Mouse (Mus musculus): ENCODE results near the gene Dgkd. TPM values are rescaled to one million over a fixed set of nuclear protein-coding genes. Genes with fewer than 3 reads are reported as not detected.

Gene Dgkd
- polyA plus RNA-seq, 1 experiment, result 0.30 TPM

DNA sequence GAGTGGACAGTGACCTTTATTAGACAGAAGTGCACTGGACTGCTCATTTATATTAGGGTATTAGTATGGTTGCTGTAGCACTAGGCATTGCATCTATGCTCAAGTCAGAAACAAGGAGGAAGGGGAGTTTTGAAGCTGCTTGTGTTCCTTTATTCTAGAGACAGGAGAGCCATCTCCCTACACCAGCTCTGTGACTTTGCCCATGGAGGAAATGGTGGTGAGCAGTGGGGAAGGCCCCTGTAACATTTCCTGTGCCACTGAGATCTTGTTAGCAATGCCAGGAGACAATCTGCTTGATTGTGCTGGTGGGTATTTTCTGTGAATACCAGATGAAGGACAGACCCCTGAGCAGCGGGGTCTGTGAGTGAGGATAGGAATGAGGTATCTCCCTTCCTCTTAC, 23.0 kb downstream of the Dgkd start:
- no peaks in the 10 kb centered on the region for H3K27me3 ChIP-seq (ENCODE audit: control insufficient read depth)
- H3K9me3 ChIP-seq (ENCODE audit: control insufficient read depth, low read length), result no peaks in the 10 kb centered on the region
- H3K4me1 ChIP-seq (ENCODE audit: control insufficient read depth), result peaks cover 19% of the 10 kb centered on the region
- no peak overlapping the region for H3K4me3 ChIP-seq (replicated peaks)
- TF ChIP-seq GATA1 (IDR thresholded peaks at IDR 0.05; ENCODE audit: low read length) (no peak), TAL1 (IDR thresholded peaks at IDR 0.05; ENCODE audit: low read length) (no peak)
- peaks cover 8% of the 10 kb centered on the region for H3K36me3 ChIP-seq (ENCODE audit: control insufficient read depth)

DNA sequence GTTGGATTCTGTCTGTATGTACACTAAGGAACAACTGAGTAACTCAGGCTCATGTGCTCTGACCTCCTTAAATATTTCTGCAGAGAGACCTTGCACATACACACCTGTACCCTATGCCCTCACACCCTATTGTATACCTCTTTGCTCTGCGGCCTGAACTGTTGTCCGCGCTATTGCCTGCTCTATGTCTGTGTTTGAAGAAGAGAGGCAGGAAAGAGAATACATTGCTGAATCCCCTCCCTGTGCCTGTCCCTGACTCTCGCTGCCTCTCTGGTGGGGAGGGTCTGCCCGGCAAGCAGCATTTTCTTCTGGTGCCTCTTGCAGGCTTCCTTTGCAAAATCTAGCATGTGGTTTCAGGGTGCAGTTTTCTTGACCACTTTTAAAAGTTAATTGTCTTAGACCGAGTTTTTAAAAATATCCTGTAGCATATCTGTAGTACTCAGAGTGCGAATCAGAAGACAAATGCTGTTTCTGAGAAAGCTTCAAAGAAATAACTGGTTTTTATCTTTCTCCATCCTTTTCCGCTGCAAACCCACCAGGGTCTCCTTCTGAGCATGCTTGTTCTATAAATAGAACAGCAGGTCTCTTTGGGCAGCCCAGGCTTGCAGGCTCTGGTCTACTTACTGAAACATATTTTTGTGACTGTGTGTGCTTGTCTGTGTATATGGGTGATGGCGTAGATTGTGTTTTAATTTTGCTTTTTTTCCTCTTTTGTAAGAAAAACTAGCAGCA, 24.6 kb downstream of the Dgkd start:
- Histone ChIP-seq H3K4me1 (ENCODE audit: control insufficient read depth) (peaks cover 19% of the 10 kb centered on the region), H3K36me3 (ENCODE audit: control insufficient read depth) (peaks cover 17% of the 10 kb centered on the region), H3K9me3 (ENCODE audit: control insufficient read depth, low read length) (no peaks in the 10 kb centered on the region), H3K4me3 (replicated peaks) (no peak overlapping the region), H3K27me3 (ENCODE audit: control insufficient read depth) (no peaks in the 10 kb centered on the region)
- TF ChIP-seq GATA1 (IDR thresholded peaks at IDR 0.05; ENCODE audit: low read length), result no peak
- no peak for TF ChIP-seq TAL1 (IDR thresholded peaks at IDR 0.05; ENCODE audit: low read length)

DNA sequence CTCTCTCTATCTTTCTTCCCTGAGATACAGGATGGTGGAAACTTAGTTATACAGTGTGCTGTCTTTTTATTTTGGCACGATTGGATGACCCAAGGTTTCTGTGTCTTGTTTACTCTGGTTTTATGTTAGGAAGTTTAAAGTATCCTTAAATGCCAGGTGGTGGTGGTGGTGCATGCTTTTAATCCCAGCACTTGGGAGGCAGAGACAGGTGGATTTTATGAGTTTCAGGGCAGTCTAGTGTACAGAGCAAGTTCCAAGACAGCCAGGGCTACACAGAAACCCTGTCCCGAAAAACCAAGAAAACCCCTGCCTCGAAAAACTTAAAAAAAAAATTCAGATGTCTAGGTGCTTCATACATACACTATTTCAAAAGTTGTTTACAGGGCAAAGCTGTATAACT, 25.9 kb downstream of the Dgkd start:
- Histone ChIP-seq H3K36me3 (ENCODE audit: control insufficient read depth) (peaks cover 26% of the 10 kb centered on the region), H3K9me3 (ENCODE audit: control insufficient read depth, low read length) (no peaks in the 10 kb centered on the region), H3K27me3 (ENCODE audit: control insufficient read depth) (no peaks in the 10 kb centered on the region), H3K4me3 (replicated peaks) (no peak overlapping the region), H3K4me1 (ENCODE audit: control insufficient read depth) (peaks cover 9% of the 10 kb centered on the region)
- no peak for TF ChIP-seq TAL1 (IDR thresholded peaks at IDR 0.05; ENCODE audit: low read length)

DNA sequence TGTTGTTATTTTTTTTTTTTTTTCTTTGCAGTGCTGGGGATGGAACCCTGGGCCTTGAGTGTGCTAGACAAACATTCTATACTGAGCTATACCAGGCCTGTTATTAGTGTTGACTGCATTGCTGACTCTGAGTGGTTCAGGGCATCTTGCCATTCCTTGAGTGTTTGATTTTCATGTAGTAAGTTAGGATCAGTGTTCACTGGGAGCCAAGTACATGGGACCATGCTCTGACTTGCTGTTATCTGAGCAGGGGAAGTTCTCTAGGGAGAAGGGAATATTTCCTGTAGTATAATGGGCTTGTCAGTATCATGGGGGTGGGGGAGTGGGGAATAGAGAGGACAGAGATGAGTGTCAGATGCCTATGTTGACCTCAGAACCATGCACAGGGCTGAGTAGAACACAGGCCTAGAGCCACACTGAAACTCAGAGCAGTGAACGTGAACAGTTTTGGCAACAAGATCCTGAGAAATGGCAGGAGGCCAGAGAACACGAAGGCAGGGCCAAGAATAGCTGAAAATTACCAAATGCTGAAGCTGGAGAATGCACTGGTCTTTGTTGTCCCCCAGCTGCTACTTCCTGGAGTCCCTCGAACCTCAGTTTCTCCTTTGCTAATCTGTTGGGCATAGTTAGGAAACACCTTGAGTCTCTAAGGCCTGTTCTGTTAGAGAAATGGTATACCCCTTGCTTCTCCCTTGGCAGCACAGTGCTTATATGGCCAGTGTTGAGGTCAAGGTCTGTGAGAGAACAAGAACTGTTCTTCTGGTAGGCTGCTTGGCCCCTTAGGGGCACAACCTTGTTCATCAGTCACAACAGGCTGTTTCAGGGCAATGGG, 26.6 kb downstream of the Dgkd start:
- H3K27me3 ChIP-seq (ENCODE audit: control insufficient read depth), result no peaks in the 10 kb centered on the region
- H3K4me3 ChIP-seq (replicated peaks), result no peak overlapping the region
- peaks cover 29% of the 10 kb centered on the region for H3K36me3 ChIP-seq (ENCODE audit: control insufficient read depth)
- TF ChIP-seq TAL1 (IDR thresholded peaks at IDR 0.05; ENCODE audit: low read length), result no peak
- TF ChIP-seq GATA1 (IDR thresholded peaks at IDR 0.05; ENCODE audit: low read length), result no peak
- no peaks in the 10 kb centered on the region for H3K9me3 ChIP-seq (ENCODE audit: control insufficient read depth, low read length)
- H3K4me1 ChIP-seq (ENCODE audit: control insufficient read depth), result peaks cover 6% of the 10 kb centered on the region

DNA sequence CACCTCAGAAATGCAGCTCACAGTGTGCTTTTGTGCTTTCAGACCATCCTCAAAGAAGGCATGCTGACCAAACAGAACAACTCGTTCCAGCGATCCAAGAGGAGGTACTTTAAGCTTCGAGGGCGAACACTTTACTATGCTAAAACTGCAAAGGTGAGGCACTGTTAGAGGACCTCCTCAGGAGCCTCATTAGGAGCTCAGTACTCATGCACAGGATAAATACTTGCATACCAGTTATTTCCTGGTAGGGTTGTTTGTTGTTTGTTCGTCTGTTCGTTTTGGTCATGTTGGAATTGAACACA, 27.2 kb downstream of the Dgkd start:
- Histone ChIP-seq H3K9me3 (ENCODE audit: control insufficient read depth, low read length) (no peaks in the 10 kb centered on the region), H3K4me3 (replicated peaks) (no peak overlapping the region), H3K36me3 (ENCODE audit: control insufficient read depth) (peaks cover 31% of the 10 kb centered on the region), H3K4me1 (ENCODE audit: control insufficient read depth) (peaks cover 6% of the 10 kb centered on the region), H3K27me3 (ENCODE audit: control insufficient read depth) (no peaks in the 10 kb centered on the region)
- TF ChIP-seq TAL1 (IDR thresholded peaks at IDR 0.05; ENCODE audit: low read length) (no peak), GATA1 (IDR thresholded peaks at IDR 0.05; ENCODE audit: low read length) (no peak)

DNA sequence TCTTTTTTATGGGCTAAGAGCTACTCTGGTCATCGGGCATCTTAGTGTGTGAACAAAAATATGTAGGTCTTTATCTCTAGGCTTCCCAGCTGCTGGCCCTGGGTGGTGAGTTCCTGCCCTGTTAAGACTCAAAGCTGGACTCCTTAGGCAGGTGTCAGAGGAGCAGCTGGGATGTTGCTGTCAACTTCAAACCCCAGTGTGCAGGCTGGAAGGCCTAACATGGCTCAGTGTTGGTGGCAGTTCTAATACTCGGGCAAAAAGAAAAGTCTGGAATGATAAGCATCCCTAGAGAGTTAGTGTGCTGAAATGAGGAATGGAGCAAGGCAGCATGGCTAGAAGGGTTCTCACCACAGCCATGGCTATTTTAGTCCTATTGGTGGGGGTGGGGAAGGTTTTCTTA, 27.8 kb downstream of the Dgkd start:
- H3K9me3 ChIP-seq (ENCODE audit: control insufficient read depth, low read length), result no peaks in the 10 kb centered on the region
- H3K4me1 ChIP-seq (ENCODE audit: control insufficient read depth), result peaks cover 6% of the 10 kb centered on the region
- TF ChIP-seq GATA1 (IDR thresholded peaks at IDR 0.05; ENCODE audit: low read length) (no peak), TAL1 (IDR thresholded peaks at IDR 0.05; ENCODE audit: low read length) (no peak)
- H3K4me3 ChIP-seq (replicated peaks), result no peak overlapping the region
- H3K27me3 ChIP-seq (ENCODE audit: control insufficient read depth), result no peaks in the 10 kb centered on the region
- H3K36me3 ChIP-seq (ENCODE audit: control insufficient read depth), result peaks cover 34% of the 10 kb centered on the region

DNA sequence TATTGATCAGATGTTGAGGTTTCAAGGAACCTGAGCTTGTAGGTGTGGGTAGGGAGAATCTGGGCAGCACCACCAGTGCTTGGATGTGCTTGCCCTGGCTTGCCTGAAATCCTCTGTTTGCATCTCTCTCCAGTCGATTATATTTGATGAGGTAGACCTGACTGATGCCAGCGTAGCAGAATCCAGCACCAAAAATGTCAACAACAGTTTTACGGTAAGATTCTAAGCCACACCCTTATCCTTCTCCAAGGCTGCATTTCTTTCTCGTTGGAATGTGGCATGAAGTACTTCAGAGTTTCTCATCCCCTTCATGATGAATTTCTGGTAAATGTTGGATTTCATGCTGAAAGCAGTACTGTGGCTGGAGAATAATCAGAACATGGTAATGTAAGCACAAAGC, 28.6 kb downstream of the Dgkd start:
- Histone ChIP-seq H3K9me3 (ENCODE audit: control insufficient read depth, low read length) (no peaks in the 10 kb centered on the region), H3K27me3 (ENCODE audit: control insufficient read depth) (no peaks in the 10 kb centered on the region), H3K36me3 (ENCODE audit: control insufficient read depth) (peaks cover 36% of the 10 kb centered on the region), H3K4me3 (replicated peaks) (no peak overlapping the region), H3K4me1 (ENCODE audit: control insufficient read depth) (peaks cover 6% of the 10 kb centered on the region)
- TF ChIP-seq GATA1 (IDR thresholded peaks at IDR 0.05; ENCODE audit: low read length), result no peak
- TF ChIP-seq TAL1 (IDR thresholded peaks at IDR 0.05; ENCODE audit: low read length), result no peak

DNA sequence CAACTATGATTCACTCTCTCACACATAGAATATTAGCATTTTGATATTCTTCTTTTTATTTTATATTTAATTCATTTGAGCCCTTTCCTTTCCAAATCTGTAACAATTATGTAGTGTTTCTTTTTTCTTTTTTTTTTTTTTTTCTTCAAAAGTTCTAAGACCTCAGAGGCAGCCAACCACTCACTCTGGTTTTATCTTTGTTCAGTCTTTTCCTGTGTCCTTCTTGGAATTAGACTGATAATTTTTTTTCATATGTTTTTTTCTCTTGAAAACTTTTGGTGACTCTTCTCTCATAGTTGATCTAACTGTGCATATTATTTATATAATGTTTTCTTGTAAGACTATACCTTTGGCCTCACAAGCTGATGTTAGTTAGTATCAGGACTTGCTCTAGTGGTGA, 29.5 kb downstream of the Dgkd start:
- Histone ChIP-seq H3K27me3 (ENCODE audit: control insufficient read depth) (no peaks in the 10 kb centered on the region), H3K4me1 (ENCODE audit: control insufficient read depth) (peaks cover 3% of the 10 kb centered on the region), H3K4me3 (replicated peaks) (no peak overlapping the region), H3K36me3 (ENCODE audit: control insufficient read depth) (peaks cover 38% of the 10 kb centered on the region), H3K9me3 (ENCODE audit: control insufficient read depth, low read length) (no peaks in the 10 kb centered on the region)
- no peak for TF ChIP-seq TAL1 (IDR thresholded peaks at IDR 0.05; ENCODE audit: low read length)
- TF ChIP-seq GATA1 (IDR thresholded peaks at IDR 0.05; ENCODE audit: low read length), result no peak

DNA sequence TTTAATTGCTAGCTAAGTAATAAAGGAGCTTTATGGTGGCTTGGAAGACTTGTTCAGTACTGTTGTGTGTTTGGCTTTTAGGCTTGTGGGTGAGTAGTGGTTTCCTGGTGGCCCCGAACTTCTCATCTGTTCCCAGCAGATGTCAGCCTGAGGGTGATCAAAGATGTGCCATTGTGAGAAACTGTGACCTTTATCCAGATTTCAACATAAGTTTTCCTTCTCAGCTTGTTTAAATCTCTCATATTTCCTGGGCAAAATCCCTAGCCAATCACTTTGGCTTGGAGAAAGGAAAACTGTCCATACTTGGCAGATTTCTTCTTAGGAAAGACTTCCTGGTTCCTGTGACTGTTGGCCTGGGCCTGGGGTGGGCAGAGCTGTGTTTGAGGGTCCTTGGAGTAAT, 37.9 kb downstream of the Dgkd start:
- peaks cover 2% of the 10 kb centered on the region; the same call in 1 of the 2 replicates for H3K4me1 ChIP-seq (ENCODE audit: control insufficient read depth)
- peaks cover 4% of the 10 kb centered on the region for H3K36me3 ChIP-seq (ENCODE audit: control insufficient read depth)
- no peak overlapping the region for H3K4me3 ChIP-seq (replicated peaks)
- no peaks in the 10 kb centered on the region for H3K9me3 ChIP-seq (ENCODE audit: control insufficient read depth, low read length)
- TF ChIP-seq GATA1 (IDR thresholded peaks at IDR 0.05; ENCODE audit: low read length), result no peak
- no peak for TF ChIP-seq TAL1 (IDR thresholded peaks at IDR 0.05; ENCODE audit: low read length)
- no peaks in the 10 kb centered on the region for H3K27me3 ChIP-seq (ENCODE audit: control insufficient read depth)

Measured in erythroblast, embryonic 14.5 days (primary cell).